Mouse (Mus musculus): ENCODE measurements around the gene Egfem1.

- no peak for TF ChIP-seq POLR2A (IDR thresholded peaks at IDR 0.05; ENCODE audit: insufficient read length, low read depth)
- no peak for TF ChIP-seq MAX (IDR thresholded peaks at IDR 0.05; ENCODE audit: low read depth)
- TF ChIP-seq REST (IDR thresholded peaks at IDR 0.05; ENCODE audit: insufficient read depth, insufficient read length), result no peak
- TF ChIP-seq CEBPB (IDR thresholded peaks at IDR 0.05; ENCODE audit: insufficient read depth, poor library complexity, severe bottlenecking), result no peak
- no peak for TF ChIP-seq E2F4 (IDR thresholded peaks at IDR 0.05; ENCODE audit: insufficient read depth)
- TF ChIP-seq TCF3 (IDR thresholded peaks at IDR 0.05; ENCODE audit: insufficient read length, low read depth), result no peak
- TF ChIP-seq MYOD1 (IDR thresholded peaks at IDR 0.05; ENCODE audit: control insufficient read depth in 1 of 3, insufficient read length in 2 of 3, low read depth in 2 of 3), result no peak
- TF ChIP-seq TCF12 (IDR thresholded peaks at IDR 0.05; ENCODE audit: insufficient read depth, poor library complexity, severe bottlenecking), result no peak
- TF ChIP-seq MYOG (IDR thresholded peaks at IDR 0.05; ENCODE audit: control insufficient read depth in 1 of 3, insufficient read depth in 1 of 3, insufficient read length in 2 of 3, low read depth in 2 of 3), result no peak
- TF ChIP-seq USF1 (IDR thresholded peaks at IDR 0.05; ENCODE audit: low read depth), result no peak
These were observed 306 bp upstream of the Egfem1 start for GRCm38 (mm10) chr3:29081517-29081916.
